Mouse (Mus musculus) lung, postnatal 0 days (tissue): ENCODE measurements at regions not wholly inside any gene's neighbourhood (a gene's known extent, or its start where the extent isn't known, plus 50 kb on each side); places are given as distances from the start of the nearest gene placed in this dataset.

Experiments used
- CTCF ChIP-seq: IDR thresholded peaks from 2 replicates; pipeline ENCODE4 v1.5.1; 2016; ENCODE audit warnings: antibody characterized with exemption, mild to moderate bottlenecking
- EP300 ChIP-seq: IDR thresholded peaks from 2 replicates; pipeline ENCODE4 v1.6.1; 2016; ENCODE audit warnings: antibody characterized with exemption, mild to moderate bottlenecking, control low read depth

GRCm38 (mm10) chr3:105364685-105365084 lies 87.4 kb upstream of the Kcnd3 start:
- TF ChIP-seq CTCF (no peak), EP300 (no peak)
